Mouse (Mus musculus) layer of hippocampus, postnatal 14 days (tissue): ENCODE measurements around the gene Rsu1. TPM values are rescaled to one million over a fixed set of nuclear protein-coding genes. Genes with fewer than 3 reads are reported as not detected.

ENCODE experiments used
- DNase-seq, 2 experiments: peaks; one replicate each; pipeline ENCODE4 v3.0.0; 2021 to 2022; ENCODE audit warnings: low spot score in 2 of 2, mixed read lengths in 1 of 2
- total RNA-seq, 2 experiments: library from RNA; stranded (reverse); gene quantifications; 2 replicates each; pipeline ENCODE4 v1.2.3; 2021

The Rsu1 gene
- total RNA-seq, 2 experiments from 2014 or later, result 46.7 to 49.1 TPM

DNA sequence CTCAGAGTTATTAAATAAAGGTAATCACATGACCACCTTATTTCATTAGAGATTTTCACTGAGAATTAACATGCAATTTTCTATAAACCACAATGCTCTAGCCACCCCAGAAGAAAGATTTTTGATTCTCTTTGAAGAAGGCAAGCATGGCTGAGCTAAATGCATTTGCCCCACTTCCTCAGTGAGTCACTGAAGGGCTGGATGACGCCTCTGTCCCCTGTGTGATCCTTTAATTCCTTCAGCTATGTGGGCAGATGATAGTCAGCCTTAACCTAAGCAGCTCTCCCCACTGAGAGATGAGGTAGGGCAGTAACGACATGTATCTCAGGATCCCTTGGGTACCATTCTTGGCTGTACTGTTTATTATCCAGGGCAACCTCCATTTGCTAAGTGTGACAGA lies 190.7 kb downstream of the Rsu1 start:
- no peak for DNase-seq

DNA sequence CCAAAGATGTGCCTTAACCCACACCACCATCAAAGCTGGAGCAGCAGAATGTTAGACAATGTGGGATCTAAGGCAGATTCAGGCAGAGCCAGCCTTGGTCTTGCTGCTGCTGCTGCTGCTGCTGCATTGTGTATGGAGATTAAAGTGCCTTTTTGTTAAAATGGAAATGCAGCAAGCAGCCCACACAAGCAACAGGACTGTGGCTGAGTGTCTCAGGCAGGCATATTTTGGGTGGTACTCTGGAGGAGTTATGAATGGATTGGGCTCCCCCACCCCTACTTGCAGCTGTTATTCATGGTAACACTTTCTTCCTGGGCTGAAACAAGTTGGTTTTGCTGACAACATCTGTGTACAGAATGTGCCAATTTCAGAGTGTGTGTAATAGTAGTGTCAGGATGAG lies 199.0 kb downstream of the Rsu1 start:
- no peak for DNase-seq

DNA sequence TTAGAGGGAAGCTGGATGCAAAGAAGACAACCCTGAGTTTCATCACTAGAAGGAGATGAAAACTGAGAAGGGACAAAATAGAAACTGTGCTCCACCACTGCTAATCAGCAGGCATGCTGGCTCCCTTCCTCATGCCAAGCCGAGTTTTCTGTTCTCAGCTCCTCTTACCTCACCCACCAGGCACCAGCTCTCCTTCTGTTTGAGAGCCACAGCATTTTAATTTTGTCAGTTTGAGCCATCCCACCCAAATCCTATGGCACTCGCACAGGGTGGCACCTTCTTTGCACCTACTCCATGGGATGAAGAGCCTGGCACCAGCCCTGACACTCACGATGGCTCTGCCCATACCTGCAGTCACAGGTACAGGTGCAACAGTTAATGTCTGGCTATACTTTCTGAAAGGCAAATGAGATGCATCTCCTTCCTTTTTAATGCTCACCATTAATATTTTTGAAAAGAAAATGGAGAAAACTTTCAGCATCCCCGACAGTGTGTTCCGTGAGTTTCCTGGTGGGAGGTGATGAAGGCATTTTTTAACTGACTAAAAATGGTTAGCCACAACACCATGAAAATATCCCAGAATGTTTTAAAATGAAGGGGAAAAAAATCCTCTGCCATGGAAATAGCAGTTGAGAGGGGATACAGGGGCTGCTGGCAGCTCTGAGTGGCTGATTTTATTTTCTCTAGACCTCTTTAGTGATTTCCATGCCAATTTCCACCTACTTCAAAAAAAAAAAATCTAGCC lies 210.6 kb downstream of the Rsu1 start:
- no peak for DNase-seq

DNA sequence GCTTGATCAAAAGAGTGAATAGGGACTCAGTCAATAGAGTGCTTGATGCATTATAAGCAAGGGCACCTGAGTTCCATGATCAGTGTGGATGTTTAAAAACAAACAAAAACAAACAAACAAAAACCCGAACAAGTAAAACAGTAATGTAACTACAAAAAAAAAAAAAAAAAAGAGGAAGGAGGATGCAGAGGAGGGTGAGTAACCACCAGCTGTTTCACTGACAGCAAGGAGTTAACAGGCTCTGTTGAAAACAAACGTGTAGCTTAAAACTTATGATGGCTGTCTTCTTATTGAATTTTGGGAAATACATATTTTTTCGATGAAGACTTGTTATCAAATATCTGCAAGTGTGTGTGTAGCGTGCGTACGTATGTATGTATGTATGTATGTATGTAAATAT lies 222.6 kb downstream of the Rsu1 start:
- DNase-seq, result no peak

DNA sequence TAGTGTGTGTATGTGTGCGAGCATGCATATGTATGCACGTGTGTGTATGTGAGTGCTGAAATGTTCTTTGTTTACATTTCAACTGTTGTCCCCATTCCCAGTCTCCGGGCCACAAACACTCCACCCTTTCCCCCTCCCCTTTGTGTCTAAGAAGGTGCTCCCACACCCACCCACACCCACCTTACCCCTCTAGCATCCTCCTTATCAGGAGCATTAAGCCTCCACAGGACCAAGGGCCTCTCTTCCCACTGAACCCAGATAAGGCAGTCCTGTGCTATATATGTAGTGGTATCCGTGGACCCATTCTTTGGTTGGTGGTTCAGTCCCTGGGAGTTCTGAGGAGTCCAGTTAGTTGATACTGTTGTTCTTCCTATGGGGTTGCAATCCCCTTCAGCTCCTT lies 226.7 kb downstream of the Rsu1 start:
- DNase-seq, result no peak

DNA sequence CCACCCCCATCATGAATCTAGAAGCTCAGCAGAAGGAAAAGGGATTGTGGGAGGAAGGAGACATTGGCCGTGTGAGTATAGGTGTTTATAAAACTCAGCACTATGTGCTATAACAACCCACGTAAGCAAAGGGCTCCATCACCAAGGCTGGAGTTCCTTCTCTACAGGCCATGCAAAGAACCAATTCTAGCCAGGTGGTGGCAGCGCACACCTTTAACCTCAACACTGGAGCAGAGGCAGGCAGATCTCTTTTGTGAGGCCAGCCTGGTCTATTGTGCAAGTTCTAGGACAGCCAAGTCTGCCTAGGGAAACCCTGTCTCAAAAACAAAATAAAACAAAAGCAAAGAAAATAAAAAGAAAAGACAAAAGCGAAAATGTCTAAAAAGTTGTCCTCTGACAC lies 231.4 kb downstream of the Rsu1 start:
- no peak for DNase-seq

DNA sequence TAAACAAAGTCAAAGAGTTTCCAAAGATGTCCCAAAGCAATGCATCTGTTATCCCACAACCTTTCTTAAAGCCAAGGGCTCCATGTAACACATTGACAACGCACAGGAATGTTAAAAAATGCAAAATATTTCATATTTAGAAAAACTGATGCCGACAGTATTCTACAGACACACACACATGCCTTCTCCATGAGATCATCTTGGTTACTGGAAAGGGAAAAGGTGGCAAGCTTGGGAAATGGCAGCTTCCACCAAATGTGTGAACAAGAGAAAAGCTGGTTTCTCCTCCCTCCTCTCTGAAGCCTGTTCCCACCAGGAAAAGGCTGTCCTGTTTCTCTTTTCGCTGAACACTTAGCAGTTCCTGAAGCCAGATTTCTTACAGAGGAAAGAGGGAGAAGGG lies 232.4 kb downstream of the Rsu1 start:
- DNase-seq, result peak in 1 of 2 experiments; percentile 15

Other genes starting within 250 kb of the Rsu1 start
- under 1 TPM; 0.25 to 0.29 TPM for gene Cubn, start 220.4 kb upstream of the Rsu1 start, total RNA-seq